Mouse (Mus musculus) effector memory CD4-positive, alpha-beta T cell, adult 7 months (primary cell): Measurements from ENCODE around the gene Fancd2os. TPM values are rescaled to one million over a fixed set of nuclear protein-coding genes. Genes with fewer than 3 reads are reported as not detected.

ENCODE experiments used
- polyA plus RNA-seq: library from polyadenylated mRNA; unstranded; fragments of 100-300 nt; shearing (Covaris generic); gene quantifications from one replicate; pipeline ENCODE4 v1.2.1, GENCODE M21; 2017

Gene Fancd2os
- not detected for polyA plus RNA-seq

GRCm38 (mm10) chr6:113600543-113601139 is at the start of gene Fancd2os:
Gene Fancd2os (minus strand): TSS chr6:113600715.

GRCm38 (mm10) chr6:113638302-113639040 is 38.0 kb upstream of the Fancd2os start, which contains the start of gene Irak2:
Gene Irak2 (plus strand): TSS chr6:113638467.

GRCm38 (mm10) chr6:113623941-113624751 is 23.6 kb upstream of the Fancd2os start, which contains the start of gene Vhl:
Gene Vhl (plus strand): TSS chr6:113623959.

GRCm38 (mm10) chr6:113604432-113605223 is 4.1 kb upstream of the Fancd2os start, which contains the start of gene Brk1:
Gene Brk1 (plus strand): TSS chr6:113604772.

Other genes with a start within 250 kb of the Fancd2os start
- gene Tada3, start 222.8 kb downstream of the Fancd2os start, polyA plus RNA-seq: 21.3 TPM
- 386 TPM for gene Arpc4, start 222.6 kb downstream of the Fancd2os start, polyA plus RNA-seq
- gene Ttll3, start 211.5 kb downstream of the Fancd2os start, polyA plus RNA-seq: 10.7 TPM
- gene Rpusd3, start 181.4 kb downstream of the Fancd2os start, polyA plus RNA-seq: 11.3 TPM
- gene Cidec, start 165.0 kb downstream of the Fancd2os start, polyA plus RNA-seq: not detected
- gene Jagn1, start 158.1 kb downstream of the Fancd2os start, polyA plus RNA-seq: 24.7 TPM
- gene Il17re, start 142.2 kb downstream of the Fancd2os start, polyA plus RNA-seq: 1.3 TPM
- 0.28 TPM for gene Il17rc, start 129.3 kb downstream of the Fancd2os start, polyA plus RNA-seq
- 4.1 TPM for gene Creld1, start 117.4 kb downstream of the Fancd2os start, polyA plus RNA-seq
- gene Prrt3, start 98.8 kb downstream of the Fancd2os start, polyA plus RNA-seq: not detected
- 93.5 TPM for gene Emc3, start 69.1 kb downstream of the Fancd2os start, polyA plus RNA-seq
- 1.3 TPM for gene Fancd2, start 69.0 kb downstream of the Fancd2os start, polyA plus RNA-seq
- gene Brk1, start 4.1 kb upstream of the Fancd2os start, polyA plus RNA-seq: 134 TPM
- gene Vhl, start 23.2 kb upstream of the Fancd2os start, polyA plus RNA-seq: 26.7 TPM
- gene Irak2, start 37.8 kb upstream of the Fancd2os start, polyA plus RNA-seq: 170 TPM
- 24.6 TPM for gene Tatdn2, start 96.3 kb upstream of the Fancd2os start, polyA plus RNA-seq
- 1.5 TPM for gene Ghrl, start 119.2 kb upstream of the Fancd2os start, polyA plus RNA-seq
- gene Sec13, start 140.0 kb upstream of the Fancd2os start, polyA plus RNA-seq: 137 TPM